Mouse (Mus musculus): ENCODE data around the gene Gm20479. TPM values are rescaled to one million over a fixed set of nuclear protein-coding genes. Genes with fewer than 3 reads are reported as not detected.
A peak's percentile ranks its signal among the peaks of the same experiment; 100 is the strongest.

The Gm20479 gene
- polyA plus RNA-seq, 1 experiment from 2014 or later = not detected

GRCm38 (mm10) chr7:27364379-27364778 is 7.2 kb upstream of the Gm20479 start:
- peaks cover 78% of the 10 kb centered on the region for H3K27me3 ChIP-seq
- H3K4me2 ChIP-seq = no peak overlapping the region
- no peaks in the 10 kb centered on the region for H3K36me3 ChIP-seq (ENCODE audit: poor library complexity, severe bottlenecking)
- ATAC-seq = no peak
- WGBS = 3% methylated on average over 29 of the region's 29 CpGs
- 0 out of 2 replicates have a peak overlapping the region, but pooled peaks have one; percentile 3 for H3K4me3 ChIP-seq
- H3K9ac ChIP-seq = no peak overlapping the region
- H3K4me1 ChIP-seq = peaks cover 26% of the 10 kb centered on the region
- no peaks in the 10 kb centered on the region; the same call in 1 of the 2 replicates for H3K9me3 ChIP-seq (replicated peaks)
- no peak overlapping the region for H3K27ac ChIP-seq

GRCm38 (mm10) chr7:27361283-27361946 is 4.2 kb upstream of the Gm20479 start:
- Histone ChIP-seq H3K4me2 (peak overlapping the region; percentile 71), H3K27ac (no peak overlapping the region), H3K36me3 (ENCODE audit: poor library complexity, severe bottlenecking) (no peaks in the 10 kb centered on the region), H3K9me3 (replicated peaks) (no peaks in the 10 kb centered on the region; the same call in 1 of the 2 replicates), H3K4me1 (peaks cover 27% of the 10 kb centered on the region), H3K4me3 (peak overlapping the region; percentile 49), H3K27me3 (peaks cover 77% of the 10 kb centered on the region), H3K9ac (peak overlapping the region; percentile 66)
- WGBS = under 1% methylated on average over 52 of the region's 52 CpGs
- peak; percentile 94 for ATAC-seq

DNA sequence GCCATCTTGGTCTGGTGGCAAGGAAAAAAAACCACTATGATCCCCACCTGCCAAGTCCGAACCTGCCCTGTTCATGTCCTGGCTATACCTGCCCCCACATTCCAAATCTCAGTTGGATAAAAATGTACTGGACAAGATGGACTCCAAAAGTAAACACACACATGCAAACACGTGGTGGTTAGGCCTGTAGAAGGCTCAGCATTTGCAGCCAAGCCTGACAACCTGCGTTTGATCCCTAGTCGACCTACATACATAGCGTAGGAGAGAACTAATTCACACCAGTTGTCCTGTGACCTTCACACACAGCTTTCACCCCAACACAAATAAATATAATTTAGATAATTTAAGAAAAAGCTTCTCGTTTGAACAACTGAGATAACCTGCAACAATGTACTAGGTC is 3.5 kb upstream of the Gm20479 start:
- peaks cover 72% of the 10 kb centered on the region for H3K27me3 ChIP-seq
- H3K9ac ChIP-seq = no peak overlapping the region
- WGBS = 61% methylated on average over 6 of the region's 6 CpGs
- no peak overlapping the region for H3K27ac ChIP-seq
- peak overlapping the region; percentile 71 for H3K4me2 ChIP-seq
- no peaks in the 10 kb centered on the region for H3K36me3 ChIP-seq (ENCODE audit: poor library complexity, severe bottlenecking)
- peak overlapping the region; percentile 49; the same call in 1 of the 2 replicates for H3K4me3 ChIP-seq
- H3K9me3 ChIP-seq (replicated peaks) = no peaks in the 10 kb centered on the region; the same call in 1 of the 2 replicates
- ATAC-seq = no peak
- peaks cover 26% of the 10 kb centered on the region for H3K4me1 ChIP-seq

- no peaks in the 10 kb centered on the region for H3K36me3 ChIP-seq (ENCODE audit: poor library complexity, severe bottlenecking)
- H3K9ac ChIP-seq = no peak overlapping the region
- no peak overlapping the region for H3K4me2 ChIP-seq
- peaks cover 31% of the 10 kb centered on the region for H3K4me1 ChIP-seq
- WGBS = 84% methylated on average over 9 of the region's 9 CpGs
- no peaks in the 10 kb centered on the region; the same call in 1 of the 2 replicates for H3K9me3 ChIP-seq (replicated peaks)
- no peak overlapping the region for H3K4me3 ChIP-seq
- H3K27me3 ChIP-seq = peaks cover 63% of the 10 kb centered on the region
- ATAC-seq = no peak
- H3K27ac ChIP-seq = no peak overlapping the region
These were observed 2.6 kb upstream of the Gm20479 start for GRCm38 (mm10) chr7:27359706-27360358.

DNA sequence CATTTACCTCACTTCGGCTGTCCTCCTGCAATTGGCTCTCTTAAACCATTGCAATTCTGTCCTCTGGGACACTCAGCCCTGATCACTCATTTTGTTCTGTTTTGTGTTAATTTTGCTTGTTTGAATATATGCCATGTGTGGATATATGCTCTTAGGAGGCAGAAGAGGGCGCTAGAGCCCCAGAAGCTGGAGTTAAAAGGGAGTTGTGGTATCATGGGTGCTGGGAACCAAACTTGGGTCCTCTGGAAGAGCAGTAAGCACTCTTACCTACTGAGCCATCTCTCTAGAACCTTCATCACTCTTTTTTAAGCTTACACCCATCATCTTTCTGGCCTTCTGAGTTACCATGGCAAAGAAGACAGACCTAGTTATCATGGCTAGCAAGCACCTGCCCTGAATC is 1.9 kb upstream of the Gm20479 start:
- Histone ChIP-seq H3K9ac (no peak overlapping the region), H3K4me2 (no peak overlapping the region), H3K27ac (no peak overlapping the region), H3K27me3 (peaks cover 56% of the 10 kb centered on the region), H3K36me3 (ENCODE audit: poor library complexity, severe bottlenecking) (no peaks in the 10 kb centered on the region), H3K9me3 (replicated peaks) (no peaks in the 10 kb centered on the region; the same call in 1 of the 2 replicates), H3K4me1 (peaks cover 34% of the 10 kb centered on the region), H3K4me3 (no peak overlapping the region)
- ATAC-seq = no peak
- WGBS = 75% methylated on average over 2 of the region's 2 CpGs

GRCm38 (mm10) chr7:27357595-27357978 is 368 bp upstream of the Gm20479 start:
- H3K36me3 ChIP-seq (ENCODE audit: poor library complexity, severe bottlenecking) = peaks cover 14% of the 10 kb centered on the region
- no peak overlapping the region for H3K27ac ChIP-seq
- H3K4me2 ChIP-seq = no peak overlapping the region
- no peak for ATAC-seq
- H3K9ac ChIP-seq = no peak overlapping the region
- H3K4me3 ChIP-seq = no peak overlapping the region
- no peaks in the 10 kb centered on the region; the same call in 1 of the 2 replicates for H3K9me3 ChIP-seq (replicated peaks)
- peaks cover 39% of the 10 kb centered on the region for H3K4me1 ChIP-seq
- WGBS = 25% methylated on average over 3 of the region's 3 CpGs
- peaks cover 41% of the 10 kb centered on the region for H3K27me3 ChIP-seq

DNA sequence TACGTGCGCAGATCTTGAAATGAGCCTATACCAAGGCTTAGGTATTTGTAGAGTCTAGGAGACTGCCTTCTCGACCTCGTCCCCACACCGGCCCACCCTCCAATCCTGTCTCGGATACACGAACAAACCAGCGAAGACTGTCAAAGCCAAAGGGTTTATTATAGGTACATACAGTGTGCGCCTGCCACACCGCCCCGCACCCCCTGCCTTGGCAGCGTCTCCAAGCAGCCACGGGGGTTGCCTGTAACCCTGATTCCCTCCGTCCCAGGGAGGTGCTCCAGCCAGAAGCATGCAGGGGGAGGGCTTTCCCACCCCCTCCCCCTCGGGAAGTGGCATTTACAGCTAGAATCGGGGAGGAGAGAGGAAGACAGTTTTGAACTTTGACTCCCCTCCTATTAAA is 971 bp downstream of the Gm20479 start:
- peaks cover 36% of the 10 kb centered on the region for H3K27me3 ChIP-seq
- no peak overlapping the region for H3K27ac ChIP-seq
- peak overlapping the region; percentile 46 for H3K9ac ChIP-seq
- peaks cover 28% of the 10 kb centered on the region for H3K36me3 ChIP-seq (ENCODE audit: poor library complexity, severe bottlenecking)
- H3K4me2 ChIP-seq = peak overlapping the region; percentile 65
- H3K4me3 ChIP-seq = peak overlapping the region; percentile 73
- WGBS = 2% methylated on average over 16 of the region's 16 CpGs
- H3K4me1 ChIP-seq = peaks cover 35% of the 10 kb centered on the region
- no peaks in the 10 kb centered on the region; the same call in 1 of the 2 replicates for H3K9me3 ChIP-seq (replicated peaks)
- ATAC-seq = peak; percentile 52

DNA sequence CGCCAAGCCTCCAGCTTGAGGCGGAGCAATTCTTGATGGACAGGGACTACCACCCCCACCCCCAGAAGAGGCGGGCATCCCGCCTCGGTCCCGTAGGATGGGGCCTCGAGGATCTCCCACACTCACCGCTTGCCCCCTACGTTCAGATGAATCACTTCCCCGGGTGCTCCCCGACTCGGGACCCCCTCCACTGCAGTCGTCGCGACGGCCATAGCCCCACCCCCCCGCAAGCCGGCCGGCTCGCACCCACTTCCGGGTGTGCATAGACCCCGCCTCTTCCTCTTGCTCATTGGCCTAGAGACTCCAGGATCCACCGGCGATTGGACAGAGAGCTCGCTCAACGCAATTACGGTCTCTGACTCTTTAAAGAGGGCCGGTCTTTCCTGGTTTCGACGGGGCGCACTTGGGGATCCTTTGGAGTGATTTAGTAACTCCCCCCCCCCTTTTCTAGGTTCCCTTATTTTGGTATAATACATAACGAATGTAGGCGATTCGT is 1.4 kb downstream of the Gm20479 start, which contains the start of gene Shkbp1:
Gene Shkbp1, minus strand, starts transcription at position 275 of the 496 bp plus-strand sequence.
- peak within 1 kb of the TSS; percentile 61 for H3K27ac ChIP-seq

GRCm38 (mm10) chr7:27355261-27355660 is 2.0 kb downstream of the Gm20479 start:
- ATAC-seq = peak; percentile 6; the same call in 1 of the 2 replicates

More for the DNA sequence above, 1.4 kb downstream of the Gm20479 start, which contains the start of gene Shkbp1:
- Histone ChIP-seq H3K27me3 (peaks cover 36% of the 10 kb centered on the region), H3K4me1 (peaks cover 32% of the 10 kb centered on the region), H3K4me2 (peak within 1 kb of the TSS; percentile 65), H3K36me3 (ENCODE audit: poor library complexity, severe bottlenecking) (peaks cover 31% of the 10 kb centered on the region), H3K9ac (peak within 1 kb of the TSS; percentile 86), H3K9me3 (replicated peaks) (no peaks in the 10 kb centered on the region; the same call in 1 of the 2 replicates), H3K4me3 (peak within 1 kb of the TSS; percentile 73)
- WGBS = under 1% methylated on average over 34 of the region's 34 CpGs
- peak; percentile 95 for ATAC-seq

GRCm38 (mm10) chr7:27354783-27355182 is 2.4 kb downstream of the Gm20479 start:
- Histone ChIP-seq H3K4me2 (peak overlapping the region; percentile 65), H3K9ac (peak overlapping the region; percentile 86), H3K4me1 (peaks cover 30% of the 10 kb centered on the region), H3K36me3 (ENCODE audit: poor library complexity, severe bottlenecking) (peaks cover 42% of the 10 kb centered on the region), H3K9me3 (replicated peaks) (no peaks in the 10 kb centered on the region; the same call in 1 of the 2 replicates), H3K4me3 (peak overlapping the region; percentile 73), H3K27me3 (peaks cover 34% of the 10 kb centered on the region), H3K27ac (no peak overlapping the region)
- no peak for ATAC-seq
- 45% methylated on average over 4 of the region's 4 CpGs for WGBS

More at GRCm38 (mm10) chr7:27355261-27355660, 2.0 kb downstream of the Gm20479 start:
- Histone ChIP-seq H3K4me1 (peaks cover 30% of the 10 kb centered on the region), H3K27ac (peak overlapping the region; percentile 61), H3K36me3 (ENCODE audit: poor library complexity, severe bottlenecking) (peaks cover 37% of the 10 kb centered on the region), H3K4me3 (peak overlapping the region; percentile 73), H3K9me3 (replicated peaks) (no peaks in the 10 kb centered on the region; the same call in 1 of the 2 replicates), H3K4me2 (peak overlapping the region; percentile 65), H3K9ac (peak overlapping the region; percentile 86), H3K27me3 (peaks cover 36% of the 10 kb centered on the region)
- 8% methylated on average over 12 of the region's 14 CpGs for WGBS

DNA sequence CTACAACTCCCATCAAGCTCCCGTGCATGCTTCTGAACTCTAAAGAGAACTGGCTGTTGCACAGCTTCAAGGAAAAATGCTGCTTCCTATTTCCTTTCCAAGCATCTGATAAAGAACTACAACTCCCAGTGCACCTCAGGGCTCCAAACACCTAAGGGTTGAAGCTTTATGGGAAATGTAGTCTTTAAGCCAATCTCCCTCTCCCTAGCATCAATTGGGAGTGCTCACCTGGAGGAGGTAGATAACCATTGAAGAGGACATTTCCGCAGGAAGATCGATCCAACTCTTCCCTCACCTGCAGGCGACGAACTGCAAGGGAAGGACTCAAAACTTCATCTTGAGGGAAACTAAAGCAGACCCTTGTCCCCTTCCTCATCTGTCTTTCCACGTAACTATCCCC is 3.1 kb downstream of the Gm20479 start:
- Histone ChIP-seq H3K27me3 (peaks cover 28% of the 10 kb centered on the region), H3K4me2 (peak overlapping the region; percentile 65), H3K4me1 (peaks cover 30% of the 10 kb centered on the region), H3K4me3 (peak overlapping the region; percentile 73), H3K36me3 (ENCODE audit: poor library complexity, severe bottlenecking) (peaks cover 48% of the 10 kb centered on the region), H3K9ac (peak overlapping the region; percentile 86; the same call in 1 of the 2 replicates), H3K9me3 (replicated peaks) (no peaks in the 10 kb centered on the region), H3K27ac (no peak overlapping the region)
- WGBS = 32% methylated on average over 6 of the region's 6 CpGs
- peak; percentile 12; the same call in 1 of the 2 replicates for ATAC-seq

GRCm38 (mm10) chr7:27345444-27345843 is 11.8 kb downstream of the Gm20479 start:
- WGBS = 20% methylated on average over 6 of the region's 6 CpGs
- no peak overlapping the region for H3K4me3 ChIP-seq
- H3K9me3 ChIP-seq (replicated peaks) = no peaks in the 10 kb centered on the region
- no peaks in the 10 kb centered on the region for H3K4me1 ChIP-seq
- H3K4me2 ChIP-seq = no peak overlapping the region
- no peak overlapping the region for H3K27ac ChIP-seq
- no peak for ATAC-seq
- no peaks in the 10 kb centered on the region for H3K27me3 ChIP-seq
- H3K9ac ChIP-seq = no peak overlapping the region
- peaks cover 92% of the 10 kb centered on the region for H3K36me3 ChIP-seq (ENCODE audit: poor library complexity, severe bottlenecking)

Measured in forebrain, embryonic 13.5 days (tissue).